Mouse (Mus musculus): ENCODE data around the gene Pjvk. TPM values are rescaled to one million over a fixed set of nuclear protein-coding genes. Genes with fewer than 3 reads are reported as not detected.

Pjvk gene
- 0.37 and 0.43 TPM in 2 replicates for polyA plus RNA-seq (2015; fragmentation: Nextera tagmentation; extraction: Ambion mirVana)

GRCm38 (mm10) chr2:76647883-76648570, at the start of gene Pjvk, which contains the start of gene Prkra:
Gene Pjvk, plus strand, starts transcription at chr2:76648476.
Gene Prkra, minus strand, starts transcription at chr2:76648015.

GRCm38 (mm10) chr2:76672966-76673392, 24.7 kb downstream of the Pjvk start, which contains the start of gene Fkbp7:
Gene Fkbp7, minus strand, starts transcription at chr2:76673116.

DNA sequence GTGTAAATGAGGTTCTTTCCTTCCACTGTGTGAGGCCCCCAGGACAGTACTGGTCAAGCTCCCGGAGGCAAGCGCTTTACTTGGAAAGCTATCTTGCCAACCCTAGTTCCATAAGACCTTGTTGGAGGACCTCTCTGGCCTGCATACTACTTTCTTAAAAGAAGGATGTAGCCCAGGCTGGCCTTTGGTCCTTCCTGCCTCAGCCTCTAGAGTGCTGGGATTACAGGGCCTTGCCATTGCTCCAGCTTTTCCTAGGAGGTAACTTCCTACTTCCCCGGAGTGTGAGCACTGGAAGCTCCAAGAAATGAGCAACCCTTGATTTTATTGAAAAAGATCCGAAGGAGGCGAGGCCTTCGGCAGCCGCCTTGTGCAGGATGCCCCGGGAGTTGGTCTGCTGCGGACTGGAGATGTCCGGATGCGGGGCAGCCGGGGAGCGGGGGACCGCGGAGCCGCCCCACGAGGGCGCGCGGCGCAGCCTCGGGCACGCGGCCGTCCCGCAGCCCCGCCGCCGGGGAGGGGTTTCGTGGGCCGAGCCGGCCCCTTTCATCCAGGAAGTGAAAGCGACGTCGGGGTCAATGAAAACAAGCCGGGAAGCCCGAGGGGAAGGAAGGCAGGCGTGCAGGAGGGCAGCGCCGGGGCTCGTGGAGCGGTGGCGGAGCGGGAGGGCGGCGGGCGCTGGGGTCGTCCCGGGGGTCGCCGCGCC, 26.6 kb downstream of the Pjvk start, which contains the start of gene Plekha3:
Plekha3 (plus strand) TSS at position 557 of the 703 bp plus-strand sequence.

Other genes with a start within 250 kb of the Pjvk start
- gene Osbpl6, start 242.0 kb upstream of the Pjvk start, polyA plus RNA-seq (2015; fragmentation: Nextera tagmentation; extraction: Ambion mirVana), result 35.4 and 37.4 TPM in 2 replicates
- gene Prkra, start 461 bp upstream of the Pjvk start, polyA plus RNA-seq (2015; fragmentation: Nextera tagmentation; extraction: Ambion mirVana), result 77.9 and 80.0 TPM in 2 replicates
- 16.4 and 20.2 TPM in 2 replicates for gene Fkbp7, start 24.6 kb downstream of the Pjvk start, polyA plus RNA-seq (2015; fragmentation: Nextera tagmentation; extraction: Ambion mirVana)
- gene Plekha3, start 26.8 kb downstream of the Pjvk start, polyA plus RNA-seq (2015; fragmentation: Nextera tagmentation; extraction: Ambion mirVana), result 15.4 and 16.1 TPM in 2 replicates